Mouse (Mus musculus) heart, embryonic 16.5 days (tissue): ENCODE data around the gene Fam19a1. TPM values are rescaled to one million over a fixed set of nuclear protein-coding genes. Genes with fewer than 3 reads are reported as not detected.

Source experiments
- ATAC-seq: fragments of 200-750 bp; cut with Nextera tagmentation; replicated peaks from 2 replicates; pipeline ENCODE4 v1.8.0; 2017; ENCODE audit warnings: moderate number of reproducible peaks; ENCODE audit not compliant: insufficient read depth, low FRiP score; ENCODE audit errors: extremely low read depth
- H3K27ac ChIP-seq: fragments of 300-500 bp; sonication (generic); 2 replicates; pipeline ENCODE4 v1.5.1; 2014; ENCODE audit warnings: mild to moderate bottlenecking, low read length, control low read depth, moderate library complexity
- H3K27me3 ChIP-seq: fragments of 300-500 bp; sonication (generic); 2 replicates; pipeline ENCODE4 v1.6.1; 2014; ENCODE audit warnings: low read length, mixed read lengths; ENCODE audit not compliant: control insufficient read depth, insufficient read depth
- H3K36me3 ChIP-seq: fragments of 300-500 bp; sonication (generic); 2 replicates; pipeline ENCODE4 v1.6.1; 2014; ENCODE audit not compliant: control insufficient read depth, insufficient read depth
- H3K4me1 ChIP-seq: fragments of 300-500 bp; sonication (generic); 2 replicates; pipeline ENCODE4 v1.6.1; 2014; ENCODE audit warnings: low read length, mixed read lengths; ENCODE audit not compliant: control insufficient read depth, insufficient read depth
- H3K4me2 ChIP-seq: fragments of 300-500 bp; sonication (generic); 2 replicates; pipeline ENCODE4 v1.6.1; 2014; ENCODE audit warnings: low read depth, mild to moderate bottlenecking, control low read depth, low read length
- H3K4me3 ChIP-seq: fragments of 300-500 bp; sonication (generic); 2 replicates; pipeline ENCODE4 v1.5.1; 2014; ENCODE audit warnings: mild to moderate bottlenecking, control low read depth, low read length
- H3K9ac ChIP-seq: fragments of 300-500 bp; sonication (generic); 2 replicates; pipeline ENCODE4 v1.6.1; 2014; ENCODE audit warnings: low read length, control low read depth
- H3K9me3 ChIP-seq: fragments of 300-500 bp; sonication (generic); replicated peaks from 2 replicates; pipeline ENCODE4 v1.6.1; 2016; ENCODE audit warnings: low read length; ENCODE audit not compliant: control insufficient read depth
- WGBS: fragments of 180-500 bp; shearing (Covaris S2); extraction: QIAGEN DNeasy Blood & Tissue Kit; methylation state at CpG from one replicate; pipeline ENCODE4 v1.1.7; 2014; 5-methylcytosine and 5-hydroxymethylcytosine counted together
- polyA plus RNA-seq: library from polyadenylated mRNA; unstranded; fragments of >200 nt; fragmentation: Nextera tagmentation; extraction: Ambion mirVana; gene quantifications from 2 replicates; pipeline ENCODE4 v1.2.1, GENCODE M21; 2015

The Fam19a1 gene
- polyA plus RNA-seq, 1 experiment from 2014 or later, result 0.32 TPM

DNA sequence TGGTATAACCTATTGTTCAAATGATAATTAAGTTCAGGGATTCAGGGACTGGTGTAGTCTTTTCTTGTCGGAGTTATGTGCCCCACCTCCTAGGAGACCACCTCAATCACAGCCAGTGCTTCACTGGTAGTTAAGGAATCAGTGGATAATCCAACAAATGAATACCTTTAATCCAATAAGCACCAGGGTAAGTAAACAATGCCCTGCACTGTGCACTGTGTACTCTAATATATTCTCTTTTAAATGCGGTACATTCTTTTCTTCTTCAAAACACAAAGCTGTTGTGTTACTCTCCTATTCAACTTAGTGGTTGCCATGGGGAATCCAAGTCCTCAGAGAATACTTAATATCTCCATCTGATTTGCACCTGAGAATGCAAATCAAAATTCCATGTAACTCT lies 260.3 kb downstream of the Fam19a1 start:
- Histone ChIP-seq H3K4me3 (no peak overlapping the region), H3K9ac (no peak overlapping the region), H3K4me1 (no peaks in the 10 kb centered on the region), H3K4me2 (no peak overlapping the region), H3K36me3 (no peaks in the 10 kb centered on the region), H3K27ac (no peak overlapping the region), H3K27me3 (no peaks in the 10 kb centered on the region), H3K9me3 (no peaks in the 10 kb centered on the region)
- ATAC-seq, result no peak
- 79% methylated on average over 2 of the region's 2 CpGs for WGBS

DNA sequence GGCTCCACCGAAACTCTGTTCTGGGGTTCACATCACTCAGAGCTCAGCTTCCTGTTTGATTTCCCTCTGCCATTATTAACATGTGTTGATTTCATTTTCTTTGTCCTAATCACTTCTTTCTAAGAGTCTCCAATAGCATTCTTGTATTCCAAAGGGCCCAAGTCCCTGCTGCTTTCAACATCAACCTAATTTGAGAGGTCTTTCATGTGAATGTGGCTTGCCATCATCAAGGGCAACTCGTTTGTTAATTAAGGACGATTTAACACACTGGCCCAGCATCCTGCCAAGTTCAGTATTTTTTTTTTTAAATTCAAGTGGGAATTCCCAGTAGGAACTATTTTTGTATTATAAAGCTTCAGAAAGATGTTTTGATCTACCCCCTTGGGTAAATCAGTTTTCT lies 263.8 kb downstream of the Fam19a1 start:
- no peak for ATAC-seq
- Histone ChIP-seq H3K36me3 (no peaks in the 10 kb centered on the region), H3K9me3 (no peaks in the 10 kb centered on the region), H3K4me3 (no peak overlapping the region), H3K4me1 (no peaks in the 10 kb centered on the region), H3K4me2 (no peak overlapping the region), H3K27ac (no peak overlapping the region), H3K27me3 (no peaks in the 10 kb centered on the region), H3K9ac (no peak overlapping the region)
- WGBS, result 71% methylated on average over 3 of the region's 3 CpGs

DNA sequence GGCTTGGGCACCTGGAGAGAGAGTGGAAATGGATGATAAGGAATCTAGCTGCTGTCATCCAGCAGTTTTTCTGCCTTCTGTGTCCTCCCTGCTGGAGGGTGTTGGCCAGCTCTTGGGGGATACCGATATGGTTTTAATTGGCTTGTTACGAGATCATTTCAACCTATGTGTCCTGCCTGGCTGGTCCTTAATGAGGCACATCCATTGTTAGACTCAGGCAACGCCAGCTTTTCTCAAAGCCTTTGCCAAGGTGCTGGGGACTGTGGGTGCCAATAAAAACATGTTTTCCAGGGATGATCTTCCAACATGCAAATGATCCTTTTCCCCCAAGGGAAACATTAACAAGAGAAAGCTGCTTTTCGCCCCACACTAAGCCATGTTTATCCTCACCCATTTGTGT lies 266.3 kb downstream of the Fam19a1 start:
- H3K4me2 ChIP-seq, result no peak overlapping the region
- no peaks in the 10 kb centered on the region for H3K27me3 ChIP-seq
- ATAC-seq, result no peak
- H3K4me3 ChIP-seq, result no peak overlapping the region
- H3K36me3 ChIP-seq, result no peaks in the 10 kb centered on the region
- no peaks in the 10 kb centered on the region for H3K4me1 ChIP-seq
- WGBS, result 56% methylated on average over 4 of the region's 4 CpGs
- no peaks in the 10 kb centered on the region for H3K9me3 ChIP-seq
- no peak overlapping the region for H3K9ac ChIP-seq
- H3K27ac ChIP-seq, result no peak overlapping the region

DNA sequence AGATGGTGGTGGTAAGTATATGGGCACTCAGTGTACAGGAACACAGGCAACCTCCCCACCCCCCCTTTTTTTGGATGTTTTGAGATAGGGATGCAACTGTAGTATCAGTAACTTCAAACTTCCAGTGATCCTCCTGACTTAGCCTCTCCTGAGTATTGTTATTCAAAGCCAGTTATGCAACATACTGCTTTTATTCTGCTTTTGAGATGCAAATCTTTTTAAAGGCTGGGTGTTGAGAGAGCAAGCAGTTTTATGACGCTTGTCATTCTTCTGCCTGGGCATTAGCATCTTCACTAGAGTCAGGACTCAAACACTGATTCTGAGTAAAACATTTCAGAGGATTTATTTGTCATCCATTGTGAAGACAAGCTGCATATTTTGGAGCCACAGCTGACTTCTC lies 271.5 kb downstream of the Fam19a1 start:
- Histone ChIP-seq H3K4me1 (no peaks in the 10 kb centered on the region), H3K4me2 (no peak overlapping the region), H3K9ac (no peak overlapping the region), H3K4me3 (no peak overlapping the region), H3K27ac (no peak overlapping the region), H3K27me3 (no peaks in the 10 kb centered on the region), H3K36me3 (no peaks in the 10 kb centered on the region), H3K9me3 (no peaks in the 10 kb centered on the region)
- no peak for ATAC-seq
- WGBS, result 64% methylated on average over 1 of the region's 1 CpGs

DNA sequence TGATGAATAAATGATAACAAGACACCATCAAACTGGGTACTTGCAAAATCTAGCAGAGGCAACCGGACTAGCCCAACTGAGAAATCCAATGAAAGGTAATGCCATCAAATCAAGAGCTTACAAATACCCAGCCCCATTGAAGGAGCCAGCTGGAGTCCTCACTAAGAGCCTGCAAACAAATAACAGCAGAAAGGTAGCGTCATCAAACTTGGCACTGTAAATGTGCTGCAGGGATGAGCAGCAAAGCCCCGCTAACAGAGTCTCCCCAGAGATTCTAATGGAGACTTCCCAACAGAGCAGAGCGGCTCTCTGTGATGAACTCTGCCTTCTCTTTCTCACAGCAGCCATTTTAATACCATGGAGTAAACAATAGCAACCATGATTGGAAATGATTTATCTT lies 305.9 kb downstream of the Fam19a1 start:
- Histone ChIP-seq H3K9ac (no peak overlapping the region), H3K27me3 (no peaks in the 10 kb centered on the region), H3K4me1 (no peaks in the 10 kb centered on the region), H3K36me3 (no peaks in the 10 kb centered on the region), H3K9me3 (no peaks in the 10 kb centered on the region), H3K4me2 (no peak overlapping the region), H3K27ac (no peak overlapping the region), H3K4me3 (no peak overlapping the region)
- 82% methylated on average over 4 of the region's 4 CpGs for WGBS
- no peak for ATAC-seq

DNA sequence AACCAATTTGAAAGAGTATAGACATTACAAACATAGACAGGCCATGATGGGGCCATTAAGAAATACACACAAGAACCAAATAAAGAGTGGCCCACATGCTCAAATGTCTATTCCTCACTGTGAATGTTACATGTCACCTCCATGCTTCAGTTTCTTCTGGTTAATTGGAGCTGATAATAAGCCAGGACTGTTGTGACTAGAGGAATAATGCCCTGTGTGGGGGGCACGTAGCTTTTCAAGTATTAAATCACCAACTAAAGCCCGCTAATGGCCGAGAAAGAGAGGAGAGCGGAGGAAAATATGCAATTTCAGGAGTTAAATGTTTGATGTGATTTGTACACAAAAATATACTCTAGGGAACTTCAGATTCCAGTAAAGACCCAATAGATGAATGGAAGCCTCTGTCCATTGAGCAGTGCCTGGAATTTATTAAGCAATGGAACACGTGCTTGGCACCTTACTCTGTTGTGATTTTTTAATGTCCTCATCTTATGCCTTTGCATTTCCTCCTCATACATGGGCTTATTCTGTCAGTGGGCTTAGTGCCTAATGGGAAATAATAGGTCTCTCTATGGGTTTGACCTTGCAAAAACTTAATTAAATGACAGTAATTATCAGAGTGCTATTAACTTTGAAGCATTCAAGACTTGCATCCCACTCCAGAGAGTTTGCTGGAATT lies 306.9 kb downstream of the Fam19a1 start:
- H3K4me2 ChIP-seq, result no peak overlapping the region
- H3K27ac ChIP-seq, result no peak overlapping the region
- H3K4me3 ChIP-seq, result no peak overlapping the region
- no peaks in the 10 kb centered on the region for H3K4me1 ChIP-seq
- no peak for ATAC-seq
- H3K36me3 ChIP-seq, result no peaks in the 10 kb centered on the region
- 85% methylated on average over 5 of the region's 5 CpGs for WGBS
- H3K9ac ChIP-seq, result no peak overlapping the region
- H3K9me3 ChIP-seq, result no peaks in the 10 kb centered on the region
- no peaks in the 10 kb centered on the region for H3K27me3 ChIP-seq

DNA sequence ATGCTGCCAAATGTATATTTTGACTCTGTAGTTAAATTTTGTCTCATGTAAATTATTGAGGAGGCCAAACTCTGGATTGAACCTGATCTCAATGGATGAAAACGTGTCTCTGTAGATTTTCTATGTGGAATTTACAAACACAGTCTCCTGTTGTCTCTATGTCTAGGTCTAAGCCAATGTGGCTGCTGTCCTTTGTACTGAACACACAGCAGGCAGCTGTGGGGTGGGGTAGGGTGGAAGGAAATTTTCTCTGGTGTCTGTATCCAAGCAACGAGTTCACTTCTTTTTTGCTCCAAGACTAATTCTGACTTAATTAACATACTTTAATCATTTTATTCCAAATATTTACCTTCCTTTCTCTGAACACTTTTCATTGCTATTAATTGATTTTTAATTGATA lies 307.6 kb downstream of the Fam19a1 start:
- Histone ChIP-seq H3K27me3 (no peaks in the 10 kb centered on the region), H3K36me3 (no peaks in the 10 kb centered on the region), H3K9me3 (no peaks in the 10 kb centered on the region), H3K4me2 (no peak overlapping the region), H3K9ac (no peak overlapping the region), H3K4me3 (no peak overlapping the region), H3K27ac (no peak overlapping the region), H3K4me1 (no peaks in the 10 kb centered on the region)
- WGBS, result 42% methylated on average over 2 of the region's 2 CpGs
- ATAC-seq, result no peak

DNA sequence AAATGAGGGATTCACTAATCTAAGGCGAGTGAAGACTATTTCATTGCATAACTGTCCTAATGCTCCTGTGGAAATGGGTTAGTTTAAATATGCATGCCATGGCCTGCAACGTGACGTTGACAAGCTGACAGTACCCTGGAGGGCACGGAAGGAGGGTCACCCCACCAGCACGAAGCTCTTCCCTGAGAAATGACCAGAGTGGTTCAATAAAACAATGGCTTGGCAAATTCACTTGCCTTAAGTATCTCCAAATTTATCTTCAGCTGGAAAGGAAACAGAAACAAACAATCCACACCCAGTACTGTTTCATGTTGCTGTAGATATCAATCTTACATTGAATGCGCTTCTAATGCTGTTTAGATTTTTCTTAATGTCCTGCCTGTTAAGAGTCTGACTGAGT lies 316.4 kb downstream of the Fam19a1 start:
- Histone ChIP-seq H3K4me3 (no peak overlapping the region), H3K4me1 (no peaks in the 10 kb centered on the region), H3K27me3 (no peaks in the 10 kb centered on the region), H3K36me3 (no peaks in the 10 kb centered on the region), H3K4me2 (no peak overlapping the region), H3K27ac (no peak overlapping the region), H3K9ac (no peak overlapping the region), H3K9me3 (no peaks in the 10 kb centered on the region)
- no peak for ATAC-seq
- WGBS, result 53% methylated on average over 6 of the region's 6 CpGs

DNA sequence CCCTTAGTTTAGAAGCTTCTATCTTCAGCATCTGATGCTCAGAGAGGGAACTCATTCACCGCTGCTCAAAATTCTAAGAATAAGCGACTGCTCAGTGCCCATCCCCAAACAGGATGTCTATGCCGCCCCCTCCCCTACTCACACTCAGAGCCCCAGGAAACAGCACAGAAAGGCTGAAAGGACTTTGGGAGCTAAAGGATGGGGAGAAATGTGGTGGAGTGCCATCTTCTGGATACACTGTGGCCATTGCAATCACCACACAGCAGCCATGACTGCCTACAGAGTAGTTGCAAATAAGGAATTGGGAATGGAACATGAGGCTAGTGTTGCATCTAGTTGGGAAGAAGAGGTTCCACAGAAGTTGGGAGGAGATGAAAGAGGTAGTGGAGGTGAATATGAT lies 319.4 kb downstream of the Fam19a1 start:
- no peak overlapping the region for H3K4me2 ChIP-seq
- H3K9ac ChIP-seq, result no peak overlapping the region
- WGBS, result 52% methylated on average over 3 of the region's 3 CpGs
- H3K27me3 ChIP-seq, result no peaks in the 10 kb centered on the region
- H3K27ac ChIP-seq, result no peak overlapping the region
- no peaks in the 10 kb centered on the region for H3K36me3 ChIP-seq
- H3K4me3 ChIP-seq, result no peak overlapping the region
- H3K4me1 ChIP-seq, result no peaks in the 10 kb centered on the region
- ATAC-seq, result no peak
- no peaks in the 10 kb centered on the region for H3K9me3 ChIP-seq
